Mouse (Mus musculus) c-Kit-positive CD71-positive TER-119-negative erythroid progenitor cells, embryonic 14.5 days (primary cell): ENCODE data around the gene Cuedc1.
A peak's percentile ranks its signal among the peaks of the same experiment; 100 is the strongest.

ENCODE experiments used
- DNase-seq: peaks from one replicate; pipeline ENCODE4 v3.0.0-alpha.2; 2013; ENCODE audit warnings: low read depth

Cuedc1 gene

DNA sequence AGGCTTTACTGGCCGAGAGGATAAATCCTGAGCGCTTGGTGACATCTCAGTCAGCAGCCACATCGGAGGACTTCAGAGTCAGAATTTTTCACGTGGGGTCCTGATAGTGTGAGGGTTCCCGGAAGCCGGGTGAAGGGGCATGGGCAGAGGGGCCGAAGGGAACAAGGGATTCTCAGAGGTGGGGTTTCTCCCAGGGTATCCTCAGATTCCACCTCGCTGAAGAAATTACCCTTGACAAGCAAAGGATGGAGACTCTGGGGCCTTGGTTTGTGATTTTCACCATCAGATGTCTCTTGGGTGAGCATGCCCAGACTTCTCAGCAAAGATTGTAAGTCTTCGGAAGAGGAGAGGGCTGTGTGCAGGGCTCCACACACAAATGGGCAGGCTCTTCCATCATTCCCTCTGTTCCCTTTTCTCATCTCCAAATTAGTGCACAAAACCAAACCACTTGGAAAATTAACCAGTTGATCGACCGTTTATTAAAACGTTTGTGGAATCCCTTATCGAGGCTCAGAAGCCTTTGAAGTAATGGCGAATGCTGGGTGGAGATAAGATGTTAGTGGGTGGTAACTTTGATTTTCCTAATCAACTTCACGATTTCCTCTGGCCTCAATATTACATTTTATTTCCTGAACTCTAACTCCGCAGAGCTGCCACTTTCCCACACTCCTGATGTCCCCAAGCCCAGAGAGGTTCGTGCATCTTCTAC lies at the start of gene Cuedc1:
TSS of gene Cuedc1 (plus strand) at position 38 of the 709 bp plus-strand sequence.
- DNase-seq: peak; percentile 20

DNA sequence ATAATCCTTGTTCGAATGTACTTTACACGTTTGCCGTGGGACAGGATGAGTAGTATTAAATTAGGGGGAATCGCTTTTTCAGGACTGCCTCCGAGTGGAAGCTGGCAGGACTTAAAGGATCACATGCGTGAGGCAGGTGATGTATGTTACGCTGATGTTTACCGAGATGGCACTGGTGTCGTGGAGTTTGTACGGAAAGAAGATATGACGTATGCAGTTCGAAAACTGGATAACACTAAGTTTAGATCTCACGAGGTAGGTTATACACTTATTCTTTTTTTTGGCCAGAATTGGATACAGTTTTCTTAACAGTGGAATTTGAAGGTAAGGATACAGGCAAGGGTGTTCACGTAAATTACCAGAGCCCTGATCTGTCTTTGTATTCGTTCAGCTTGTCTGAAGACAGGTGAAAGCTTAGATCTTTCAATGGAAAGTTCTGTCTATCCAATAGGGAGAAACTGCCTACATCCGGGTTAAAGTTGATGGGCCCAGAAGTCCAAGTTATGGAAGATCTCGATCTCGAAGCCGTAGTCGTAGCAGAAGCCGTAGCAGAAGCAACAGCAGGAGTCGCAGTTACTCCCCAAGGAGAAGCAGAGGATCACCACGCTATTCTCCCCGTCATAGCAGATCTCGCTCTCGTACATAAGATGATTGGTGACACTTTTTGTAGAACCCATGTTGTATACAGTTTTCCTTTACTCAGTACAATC lies 48.7 kb upstream of the Cuedc1 start:
- peak; percentile 44 for DNase-seq

DNA sequence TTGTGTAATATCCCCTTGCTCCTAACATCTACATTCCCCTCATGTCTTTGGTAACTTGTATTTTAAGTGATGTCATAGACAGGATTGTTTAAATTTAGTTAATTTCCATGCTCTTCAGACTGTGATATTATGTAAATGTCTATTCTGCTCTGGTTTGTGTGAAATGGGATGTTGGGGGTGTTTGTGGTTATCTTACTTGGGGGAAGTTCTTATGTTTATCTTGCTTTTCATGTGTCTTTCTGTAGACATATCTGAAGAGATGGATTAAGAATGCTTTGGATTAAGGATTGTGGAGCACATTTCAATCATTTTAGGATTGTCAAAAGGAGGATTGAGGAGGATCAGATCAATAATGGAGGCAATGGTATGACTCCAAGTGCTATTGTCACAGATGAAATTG lies 48.1 kb upstream of the Cuedc1 start:
- no peak for DNase-seq

DNA sequence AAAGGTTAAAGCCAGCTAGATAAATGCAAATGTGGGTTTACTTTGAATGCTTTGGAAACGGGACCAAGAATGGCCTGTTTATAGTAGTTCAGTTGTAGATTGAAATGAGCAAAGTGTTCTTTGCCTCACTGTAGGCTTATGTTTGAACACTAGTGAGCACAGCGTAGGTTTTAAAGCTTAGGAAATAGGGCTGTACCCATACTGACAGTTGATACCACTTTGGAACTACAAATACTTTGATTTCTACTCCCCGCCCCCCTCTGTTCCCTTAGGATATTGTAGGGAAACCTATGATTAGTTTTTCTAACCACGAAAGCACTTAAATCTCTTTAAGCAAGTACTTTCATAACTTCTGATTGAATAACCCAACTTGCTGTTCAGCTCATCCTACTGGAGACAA lies 45.2 kb upstream of the Cuedc1 start:
- no peak for DNase-seq

DNA sequence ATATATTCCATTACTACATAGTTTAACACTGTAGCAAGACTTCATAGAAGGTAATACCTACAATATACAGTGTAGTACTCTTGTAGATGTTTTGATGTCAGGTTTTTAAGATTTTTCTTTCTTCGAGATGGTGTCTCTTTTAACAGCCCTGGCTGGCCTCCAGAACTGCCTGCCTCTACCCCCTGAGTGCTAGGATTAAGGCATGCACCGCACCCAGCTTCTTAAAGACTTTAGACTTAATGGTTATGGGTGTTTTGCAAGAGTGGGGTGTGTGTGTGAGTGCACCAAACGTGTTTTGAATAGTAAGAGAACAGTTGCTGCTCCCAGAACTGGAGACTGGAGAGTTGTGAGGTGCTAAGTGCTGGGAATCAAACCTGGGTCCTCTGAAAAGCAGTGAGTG lies 44.0 kb upstream of the Cuedc1 start:
- no peak for DNase-seq

DNA sequence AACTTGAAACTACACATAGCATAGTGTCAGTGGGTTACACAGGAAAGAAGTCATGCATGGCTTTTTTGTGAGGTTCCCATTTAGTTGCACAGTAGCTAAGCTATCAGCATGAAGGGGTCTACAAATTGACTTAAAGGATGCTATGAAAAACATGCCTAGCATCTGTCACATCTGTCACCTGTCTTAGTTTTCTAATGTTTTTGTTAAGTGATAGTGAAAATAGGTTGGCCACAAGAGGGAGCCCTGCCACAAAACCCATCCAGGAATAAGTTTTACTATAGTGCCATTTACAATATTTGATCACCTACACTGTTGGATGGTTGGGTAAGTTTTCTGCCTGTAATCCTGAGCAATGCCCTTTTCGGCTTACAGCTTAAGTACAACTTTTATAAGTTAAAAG lies 43.3 kb upstream of the Cuedc1 start:
- peak; percentile 56 for DNase-seq

DNA sequence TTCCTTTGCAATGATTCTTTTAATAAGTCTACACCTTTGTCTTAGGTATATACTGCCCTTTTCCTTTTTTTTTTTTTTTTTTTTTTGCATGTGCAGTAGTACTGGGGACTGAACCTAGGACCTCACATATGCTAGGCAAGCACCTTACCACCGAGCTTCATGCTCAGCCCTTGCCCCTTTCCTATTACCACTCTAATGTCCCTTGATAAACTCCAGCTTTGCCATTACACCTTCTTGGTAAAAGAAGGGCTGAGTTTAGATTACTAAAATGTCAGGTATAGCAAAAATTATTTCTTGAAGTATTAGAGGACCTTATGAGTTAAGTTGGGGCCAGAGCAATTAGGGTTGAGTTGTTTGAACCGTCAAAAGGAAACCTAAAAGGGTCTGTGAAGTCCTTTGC lies 42.1 kb upstream of the Cuedc1 start:
- no peak for DNase-seq

DNA sequence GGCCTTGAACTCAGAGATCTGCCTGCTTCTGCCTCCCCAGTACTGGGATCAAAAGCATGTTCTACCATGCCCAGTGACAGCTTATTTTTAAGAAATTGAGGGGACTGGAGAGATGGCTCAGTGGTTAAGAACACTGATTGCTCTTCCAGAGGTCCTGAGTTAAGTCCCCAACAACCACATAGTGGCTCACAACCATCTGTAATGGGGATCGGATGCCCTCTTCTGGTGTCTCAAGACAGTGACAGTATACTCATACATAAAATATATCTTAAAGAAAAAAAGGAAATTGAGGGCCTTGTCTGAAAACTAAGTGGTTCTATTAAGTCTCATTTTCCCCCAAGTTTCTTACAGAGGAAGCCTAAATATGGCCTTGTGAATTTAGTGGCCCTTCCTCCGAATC lies 40.1 kb upstream of the Cuedc1 start:
- DNase-seq: no peak

DNA sequence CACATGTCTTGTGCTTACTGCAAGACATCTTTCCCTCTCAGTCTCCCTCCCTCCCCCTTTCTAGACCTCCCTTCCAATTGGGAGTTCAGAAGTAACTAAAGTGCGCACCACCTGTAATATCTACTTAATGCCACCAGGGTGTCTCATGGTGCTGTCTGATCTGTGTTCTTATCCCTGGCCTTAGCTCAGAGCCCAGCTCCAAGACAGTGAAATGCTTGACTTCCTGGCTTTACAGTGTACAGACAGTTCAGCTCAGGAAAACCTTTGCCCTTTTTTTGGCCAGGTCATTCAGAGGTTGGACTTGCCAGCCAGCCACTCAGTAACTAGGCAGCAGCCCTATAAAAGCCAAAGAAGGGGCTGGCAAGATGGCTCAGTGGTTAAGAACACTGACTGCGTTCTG lies 38.7 kb upstream of the Cuedc1 start:
- peak; percentile 55 for DNase-seq

DNA sequence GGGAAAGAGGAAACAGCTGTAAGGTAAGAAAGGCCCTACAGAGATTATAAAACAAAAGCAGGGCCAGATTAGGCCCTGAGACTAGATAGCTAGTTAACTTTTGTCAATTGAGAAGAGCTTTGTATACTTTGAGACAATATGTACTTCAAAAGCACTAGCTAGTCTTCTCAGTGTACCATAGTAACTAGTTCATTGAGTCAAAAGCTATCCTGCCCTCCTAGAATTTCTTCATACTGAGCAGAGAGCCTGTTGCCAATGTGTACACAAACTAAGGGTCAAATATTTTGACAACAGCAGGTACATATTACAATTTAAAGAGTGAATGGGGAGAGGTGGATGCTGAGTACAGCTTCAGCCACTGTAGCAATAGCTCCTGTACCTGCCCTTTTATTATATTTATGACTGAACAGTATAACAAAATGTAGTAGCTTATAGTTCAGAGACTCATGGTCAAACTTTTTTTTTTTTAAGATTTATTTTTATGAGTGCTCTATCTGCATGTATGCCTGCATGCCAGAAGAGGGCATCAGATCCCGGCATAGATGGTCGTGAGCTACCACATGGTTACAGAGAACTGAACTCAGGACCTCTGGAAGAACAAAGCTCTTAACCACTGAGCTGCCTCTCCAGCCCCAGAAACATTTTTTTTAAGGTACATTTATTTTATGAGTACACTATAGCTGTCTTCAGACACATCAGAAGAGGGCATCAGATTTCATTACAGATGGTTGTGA lies 35.8 kb upstream of the Cuedc1 start:
- no peak for DNase-seq

DNA sequence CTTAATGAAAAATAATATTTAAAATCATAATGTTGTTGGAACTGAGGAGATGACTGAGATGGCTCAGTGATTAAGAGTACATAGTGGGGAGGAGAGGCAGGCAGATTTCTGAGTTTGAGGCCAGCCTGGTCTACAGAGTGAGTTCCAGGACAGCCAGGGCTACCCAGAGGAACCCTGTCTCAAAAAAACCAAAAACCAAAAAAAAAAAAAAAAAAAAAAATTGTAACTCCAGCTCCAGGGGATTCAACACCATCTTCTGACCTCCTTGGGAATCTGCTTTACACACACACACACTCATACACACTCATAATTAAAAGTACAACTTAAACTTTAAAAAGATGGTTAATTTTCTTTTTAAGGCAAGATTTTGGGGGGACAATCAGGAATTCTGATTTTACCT lies 32.1 kb upstream of the Cuedc1 start:
- DNase-seq: no peak

DNA sequence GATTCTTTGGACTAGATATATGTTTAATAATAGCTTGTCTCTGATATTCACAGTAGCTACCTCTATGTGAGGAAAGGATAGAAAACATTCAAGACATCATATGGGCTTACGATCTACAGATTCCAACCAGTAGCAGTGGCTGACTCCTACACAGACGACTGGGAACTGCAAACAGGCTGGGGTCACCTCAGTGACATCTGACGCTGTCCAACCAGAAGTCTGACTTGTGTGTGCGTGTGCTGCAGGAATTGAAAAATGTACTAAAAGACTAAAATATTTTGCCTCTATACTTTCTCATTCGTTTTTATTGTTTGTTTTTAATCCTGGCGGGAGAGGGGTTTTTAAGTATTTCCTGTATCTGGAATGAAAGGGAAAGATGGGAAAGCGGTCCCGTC lies 30.7 kb upstream of the Cuedc1 start:
- no peak for DNase-seq

DNA sequence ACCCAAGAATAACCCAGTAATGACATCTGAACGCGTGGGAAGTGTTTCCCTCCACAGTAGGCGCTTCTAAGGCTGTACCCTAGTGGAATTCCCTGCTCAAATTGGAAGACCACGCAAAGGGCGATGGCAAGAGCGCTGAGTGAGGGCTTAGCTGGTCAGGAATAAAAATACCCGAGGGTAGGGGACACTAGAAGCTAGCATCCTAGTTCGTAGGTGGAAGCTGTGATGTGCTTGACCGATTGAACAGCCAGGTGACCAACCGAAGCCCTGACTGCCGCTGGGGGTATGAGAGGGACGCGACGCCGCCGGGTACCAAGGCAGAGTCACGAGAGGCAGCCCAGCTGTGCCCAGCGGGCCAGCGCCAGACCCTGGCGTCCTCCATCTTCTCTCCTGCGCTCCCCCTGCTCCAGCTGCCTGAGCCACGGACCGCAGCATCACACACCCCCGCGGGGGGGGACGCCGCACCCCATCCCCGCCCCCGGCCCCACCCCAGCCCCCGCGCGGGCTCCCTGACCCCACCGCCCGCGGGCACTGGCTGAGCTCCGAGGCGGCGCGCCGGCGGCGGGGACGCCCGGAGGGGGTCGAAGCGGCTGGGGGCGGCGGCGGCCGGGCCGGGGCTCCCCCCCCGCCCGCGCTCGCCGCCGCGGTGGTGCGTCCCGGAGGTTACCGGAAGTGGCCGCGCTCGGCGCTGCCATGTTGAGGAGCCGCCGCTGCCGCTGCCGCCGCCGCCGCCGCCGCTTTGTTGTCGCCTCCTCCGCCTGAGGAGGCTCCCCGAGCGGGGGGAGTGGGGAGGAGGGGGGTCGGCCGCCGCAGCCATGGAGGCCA lies 30.1 kb upstream of the Cuedc1 start, which contains the start of gene Vezf1:
TSS of gene Vezf1 (plus strand) at position 694 of the 825 bp plus-strand sequence.
- peak; percentile 50 for DNase-seq

DNA sequence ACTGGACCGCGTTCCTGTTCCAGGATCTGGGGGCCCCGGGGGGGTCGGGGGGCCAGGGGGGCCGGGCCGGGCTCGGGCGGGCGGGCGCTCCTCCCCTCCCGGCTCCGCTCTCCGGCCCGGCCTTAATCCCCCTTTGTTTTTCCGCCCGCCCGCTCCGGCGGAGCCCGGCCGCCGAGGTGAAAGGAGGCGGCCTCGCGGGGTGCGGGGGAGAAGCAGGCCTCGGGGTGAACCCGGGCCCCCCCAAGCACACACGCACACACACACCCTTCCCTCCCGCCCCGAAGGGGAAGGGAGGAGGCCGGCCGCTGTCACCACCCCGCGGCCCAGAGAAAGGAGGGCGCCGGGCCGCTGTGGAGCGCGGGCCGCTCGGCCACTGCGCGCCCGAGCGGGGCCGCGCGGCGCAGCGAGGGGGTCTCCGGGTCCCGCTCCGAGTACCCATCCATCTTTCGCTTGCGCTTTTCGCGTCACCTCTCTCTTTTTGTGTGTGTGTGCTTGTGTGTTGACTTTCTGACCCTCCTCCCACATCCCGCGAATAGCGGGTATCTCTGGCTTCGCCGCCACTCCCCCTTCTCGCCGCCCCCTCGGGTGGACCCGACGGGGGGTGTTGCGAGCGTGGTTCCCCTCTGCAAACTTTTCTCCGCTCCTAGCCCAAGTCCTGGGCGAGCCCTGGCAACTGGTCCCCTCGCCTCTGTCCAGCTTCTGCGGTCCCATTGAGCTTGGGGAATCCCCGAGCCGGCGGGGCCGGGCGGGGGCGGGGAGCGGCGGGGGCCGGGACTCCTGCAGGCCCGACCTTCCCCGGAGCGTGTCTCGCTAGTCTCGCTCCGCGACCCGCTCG lies 29.2 kb upstream of the Cuedc1 start:
- peak; percentile 29 for DNase-seq

DNA sequence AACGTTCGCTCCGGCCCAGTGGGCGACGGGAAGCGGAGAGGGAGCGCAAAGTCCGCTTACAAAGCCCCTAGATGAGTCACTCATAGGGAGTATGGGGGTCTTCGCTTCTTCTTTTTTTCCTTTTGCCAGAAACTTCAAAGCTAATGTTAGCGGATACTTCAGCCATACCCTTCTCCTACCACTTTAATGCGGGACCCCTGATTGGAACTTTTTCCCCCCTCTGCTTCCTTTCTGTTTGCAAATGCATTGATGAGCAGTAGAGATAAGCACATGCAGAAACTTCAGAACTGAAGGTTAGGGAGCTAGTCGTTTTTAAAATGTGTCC lies 28.6 kb upstream of the Cuedc1 start:
- DNase-seq: no peak

DNA sequence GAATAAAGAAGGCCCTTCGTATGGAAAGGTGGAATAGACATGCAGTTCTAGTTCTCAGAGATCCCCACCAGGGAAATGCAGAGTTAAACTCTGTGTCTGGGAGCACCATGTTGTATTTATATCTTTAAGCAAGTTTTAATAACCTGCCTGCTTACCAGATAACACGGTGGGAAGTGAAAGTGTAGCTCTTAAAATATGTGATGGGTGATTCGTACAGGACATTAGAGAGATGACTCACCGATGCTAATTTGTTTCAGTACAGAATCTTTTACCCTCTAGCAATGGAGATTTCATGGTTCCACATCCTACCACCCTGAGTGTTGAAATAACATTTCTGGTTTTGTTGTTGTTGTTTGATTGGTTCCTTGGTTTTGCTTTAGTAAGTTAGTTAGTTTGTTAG lies 27.5 kb upstream of the Cuedc1 start:
- no peak for DNase-seq

DNA sequence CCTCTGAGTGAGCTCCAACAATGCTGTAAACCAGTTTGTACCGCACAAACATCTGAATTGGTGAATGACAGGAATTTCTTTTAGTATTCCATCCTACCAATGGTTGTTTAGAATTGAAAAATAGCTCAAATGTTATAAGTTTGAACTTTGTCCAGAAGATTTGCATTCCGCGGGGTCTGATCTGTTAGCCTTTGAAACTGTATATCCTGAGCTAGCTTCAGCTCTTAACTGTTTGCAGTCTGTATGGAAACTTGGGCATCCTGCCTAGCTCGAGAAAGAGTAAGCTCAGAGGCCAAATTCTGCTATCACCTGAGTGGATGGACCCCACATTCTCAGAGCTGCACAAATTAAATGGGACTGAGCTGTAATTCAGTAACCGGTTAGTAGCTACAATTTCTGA lies 26.7 kb upstream of the Cuedc1 start:
- no peak for DNase-seq

DNA sequence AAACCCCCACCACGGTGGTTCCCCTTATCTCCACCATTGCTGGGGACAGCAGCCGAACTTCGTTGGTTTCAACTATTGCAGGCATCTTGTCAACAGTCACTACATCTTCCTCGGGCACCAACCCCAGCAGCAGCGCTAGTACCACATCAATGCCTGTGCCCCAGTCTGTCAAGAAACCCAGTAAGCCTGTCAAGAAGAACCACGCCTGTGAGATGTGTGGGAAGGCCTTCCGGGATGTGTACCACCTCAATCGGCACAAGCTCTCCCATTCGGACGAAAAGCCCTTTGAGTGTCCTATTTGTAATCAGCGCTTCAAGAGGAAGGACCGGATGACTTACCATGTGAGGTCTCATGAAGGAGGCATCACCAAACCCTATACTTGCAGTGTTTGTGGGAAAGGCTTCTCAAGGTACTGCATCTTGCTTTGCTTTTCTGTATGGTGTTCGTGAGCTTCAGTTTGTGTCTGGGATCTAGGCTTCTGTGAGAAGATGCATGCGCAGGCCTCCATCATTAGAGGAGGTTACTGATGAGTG lies 24.4 kb upstream of the Cuedc1 start:
- DNase-seq: no peak

DNA sequence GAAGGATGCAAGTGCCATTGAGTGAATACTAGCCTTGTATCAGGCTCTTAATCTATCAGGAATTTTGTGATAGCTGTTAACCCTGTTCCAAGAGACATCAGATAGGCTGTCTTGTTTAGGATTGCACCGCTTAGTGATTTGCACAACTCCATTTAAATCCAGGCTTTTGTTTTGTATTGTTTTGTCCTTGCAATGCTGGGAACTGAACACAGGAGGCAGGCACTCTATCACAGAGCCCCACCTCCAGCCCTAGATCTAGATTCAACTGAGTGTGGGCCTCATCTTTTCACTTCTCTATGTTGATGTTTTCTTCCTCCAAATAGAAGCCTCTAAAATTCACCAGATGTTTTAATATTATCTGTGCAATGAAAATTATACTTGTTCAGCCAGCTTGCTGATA lies 22.2 kb upstream of the Cuedc1 start:
- DNase-seq: no peak

DNA sequence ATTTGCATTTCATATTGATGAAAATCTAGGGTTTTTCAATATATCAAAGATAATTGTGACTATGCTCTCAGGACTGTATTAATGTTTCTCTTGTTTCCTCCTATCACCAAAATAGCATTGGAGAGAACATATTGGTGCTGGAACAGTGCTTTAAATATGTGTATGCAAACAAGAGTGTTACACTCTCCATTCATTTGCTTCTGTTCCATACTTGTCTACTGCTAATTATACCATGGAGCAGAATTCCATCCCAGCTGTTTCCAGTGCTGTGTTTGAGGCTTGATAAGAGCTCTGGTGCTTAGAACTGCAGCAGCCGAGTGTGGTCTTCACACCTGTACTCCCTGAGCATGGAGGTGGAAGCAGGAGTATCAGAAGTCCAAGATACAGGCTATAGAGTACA lies 21.5 kb upstream of the Cuedc1 start:
- no peak for DNase-seq

DNA sequence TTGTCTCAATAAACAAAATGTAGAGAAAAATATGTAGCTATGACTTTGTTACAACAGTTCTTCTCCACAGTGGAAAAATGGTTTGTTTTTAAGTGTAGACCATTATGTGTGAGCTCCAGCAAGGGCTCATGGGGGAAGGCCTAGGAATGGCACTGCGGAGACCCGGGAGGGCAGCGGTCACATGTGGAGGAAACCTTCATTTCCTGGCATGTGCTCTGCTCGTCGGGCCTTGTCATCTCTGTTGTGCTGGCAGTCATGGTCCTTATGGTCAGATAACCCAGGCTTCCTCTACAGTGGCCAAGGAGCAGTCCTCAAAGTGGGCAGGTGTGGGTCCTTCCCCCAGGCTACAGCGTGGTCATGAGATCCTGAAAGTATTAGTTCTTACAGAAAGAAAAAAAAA lies 14.2 kb upstream of the Cuedc1 start:
- DNase-seq: no peak
